ENCODE assay signal across 29 mouse cellular contexts in the genomic region with DNA sequence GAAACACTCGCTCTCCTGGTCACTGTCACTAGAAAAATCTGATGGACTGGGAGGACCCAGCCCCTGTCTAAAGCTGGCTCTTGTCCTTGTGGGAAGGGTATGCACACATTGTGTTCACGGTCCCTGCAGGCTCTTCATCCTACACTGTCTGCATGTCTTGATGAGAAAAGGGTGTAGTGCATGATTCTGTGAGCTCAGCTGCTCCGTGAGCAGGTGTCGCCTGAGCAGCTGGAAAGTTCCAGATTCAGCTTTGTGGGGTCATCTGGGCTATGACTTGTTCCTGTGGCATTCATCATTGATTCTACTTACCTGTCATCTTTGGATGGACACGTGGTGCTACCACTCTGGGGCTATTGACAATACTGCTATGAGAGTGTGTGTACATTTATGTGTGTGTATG.
"Had no signal": no experiment of that assay in that cellular context is flagged by ENCODE, and none has a peak within 500 bp of the region (broad histone marks: within the 10 kb centered on the region; RNA-seq: fewer than 3 reads in every experiment).

No protein-coding gene starts in this region.

- ATAC-seq: liver, embryonic 12.5 days; liver, postnatal 0 days; lung, postnatal 0 days; midbrain, embryonic 13.5 days; midbrain, embryonic 15.5 days; midbrain, embryonic 16.5 days had no signal

- H3K27me3 ChIP-seq: limb, embryonic 12.5 days; limb, embryonic 13.5 days; lung, embryonic 15.5 days; midbrain, embryonic 12.5 days; midbrain, embryonic 13.5 days; midbrain, embryonic 15.5 days had no signal

- DNase-seq: left cerebral cortex, postnatal 4 days; liver; liver, embryonic 13.5 days; liver, postnatal 0 days; lung, adult 18-20 months; lung, adult 2 months; lung, embryonic 14.5 days; lung, postnatal 10 days; lung, postnatal 14 days; lung, postnatal 36 days; lung, postnatal 4 days; midbrain, embryonic 14.5 days had no signal

- H3K4me2 ChIP-seq: limb, embryonic 12.5 days; limb, embryonic 13.5 days; liver, embryonic 11.5 days; liver, embryonic 12.5 days; liver, embryonic 13.5 days; liver, embryonic 15.5 days; lung, embryonic 14.5 days; lung, embryonic 15.5 days; midbrain, embryonic 11.5 days; midbrain, embryonic 12.5 days; midbrain, embryonic 13.5 days; midbrain, embryonic 15.5 days had no signal

- H3K9me3 ChIP-seq: limb, embryonic 12.5 days; limb, embryonic 13.5 days; liver, embryonic 12.5 days; liver, embryonic 13.5 days; liver, embryonic 15.5 days; lung, embryonic 15.5 days; megakaryocyte, embryonic 14.5 days; midbrain, embryonic 10.5 days; midbrain, embryonic 12.5 days; midbrain, embryonic 13.5 days; midbrain, embryonic 15.5 days had no signal

- H3K4me3 ChIP-seq: left cerebral cortex, adult 2 months; limb, embryonic 12.5 days; limb, embryonic 13.5 days; liver, embryonic 12.5 days; liver, embryonic 13.5 days; liver, embryonic 15.5 days; lung, embryonic 15.5 days; megakaryocyte, embryonic 14.5 days; midbrain, embryonic 10.5 days; midbrain, embryonic 12.5 days; midbrain, embryonic 13.5 days; midbrain, embryonic 15.5 days had no signal

- H3K4me1 ChIP-seq: limb, embryonic 12.5 days; limb, embryonic 13.5 days; liver, embryonic 12.5 days; liver, embryonic 13.5 days; liver, embryonic 15.5 days; lung, embryonic 15.5 days; megakaryocyte, embryonic 14.5 days; midbrain, embryonic 10.5 days; midbrain, embryonic 12.5 days; midbrain, embryonic 13.5 days; midbrain, embryonic 15.5 days had no signal

- H3K36me3 ChIP-seq: liver, embryonic 12.5 days; liver, embryonic 13.5 days; liver, embryonic 15.5 days; midbrain, embryonic 13.5 days; midbrain, embryonic 15.5 days had no signal

- H3K9ac ChIP-seq: limb, embryonic 12.5 days; limb, embryonic 13.5 days; liver, embryonic 12.5 days; liver, embryonic 13.5 days; liver, embryonic 14.5 days; liver, embryonic 15.5 days; liver, postnatal 0 days; lung, embryonic 14.5 days; lung, embryonic 15.5 days; midbrain, embryonic 12.5 days; midbrain, embryonic 13.5 days; midbrain, embryonic 15.5 days had no signal

- H3K27ac ChIP-seq: left cerebral cortex, adult 2 months; limb, embryonic 12.5 days; limb, embryonic 13.5 days; liver, embryonic 12.5 days; liver, embryonic 13.5 days; liver, embryonic 14.5 days; liver, embryonic 15.5 days; lung, embryonic 15.5 days; macrophage; midbrain, embryonic 10.5 days; midbrain, embryonic 12.5 days; midbrain, embryonic 13.5 days; midbrain, embryonic 15.5 days had no signal
